Mouse (Mus musculus) cerebellum, adult 18-20 months (tissue): ENCODE data around the gene Synpo2l.

Experiments used
- DNase-seq, 2 experiments: peaks; one replicate each; pipeline ENCODE4 v3.0.0; 2021

Synpo2l gene

DNA sequence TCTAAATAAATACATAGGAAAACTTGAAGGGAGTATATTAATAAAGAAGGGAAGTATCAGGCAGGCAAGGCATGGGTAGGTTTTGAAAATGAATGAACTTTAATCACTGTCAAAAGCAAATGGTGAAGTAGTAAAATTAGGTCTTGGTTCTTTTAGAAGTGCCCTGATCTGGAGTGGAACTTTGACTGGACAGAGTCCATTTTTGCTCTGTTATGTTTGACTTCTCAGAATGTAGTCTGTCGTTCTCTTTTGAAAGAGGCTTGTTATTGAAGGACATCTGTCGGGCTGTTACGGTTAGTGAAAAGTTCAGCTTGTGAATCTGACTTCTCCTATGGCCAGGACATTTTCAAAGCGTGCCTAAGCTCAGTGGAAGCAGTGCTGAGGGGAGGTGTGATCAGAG lies 9.8 kb upstream of the Synpo2l start:
- DNase-seq: no peak

DNA sequence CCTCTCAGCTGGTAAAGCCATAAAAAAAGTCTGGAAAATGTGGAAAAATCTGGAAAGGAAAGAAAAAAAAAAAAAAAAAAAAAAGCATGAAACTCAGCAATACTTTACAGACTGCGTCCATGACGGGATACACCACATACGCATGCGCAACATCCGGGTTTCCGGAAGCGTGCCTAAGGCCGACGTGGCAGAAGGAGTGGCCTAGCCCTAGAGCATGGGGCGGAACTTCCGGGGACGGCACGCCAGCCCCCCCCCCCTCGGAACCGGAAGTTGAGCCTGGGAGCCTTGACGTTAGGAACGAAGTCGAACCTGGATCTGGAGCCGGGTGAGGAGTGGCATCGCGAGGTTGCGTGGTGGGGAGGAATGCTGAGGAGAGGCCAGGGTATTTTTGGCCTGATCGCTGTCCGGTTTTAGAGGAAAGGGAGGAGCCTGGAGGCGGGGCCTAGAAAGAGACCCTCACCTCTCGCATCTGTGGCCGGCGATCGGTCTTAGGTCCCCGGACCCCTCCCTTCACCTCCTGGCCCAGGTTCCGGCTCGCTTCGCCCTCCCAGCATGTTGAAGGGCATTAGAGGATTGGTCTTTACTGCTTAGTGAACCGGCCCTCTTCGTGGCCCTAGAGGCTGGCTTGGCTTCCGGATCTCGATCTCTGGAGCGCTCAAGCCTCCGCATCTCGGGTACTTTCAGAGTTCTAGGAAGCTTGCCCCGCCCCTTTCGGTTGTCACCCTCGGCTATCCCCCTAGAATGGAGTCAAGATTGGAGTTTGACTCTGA lies 6.1 kb upstream of the Synpo2l start, which contains the start of gene Sec24c:
TSS of gene Sec24c (plus strand) at position 245 of the 770 bp plus-strand sequence.
- peak; percentile 98 to 99 for DNase-seq

DNA sequence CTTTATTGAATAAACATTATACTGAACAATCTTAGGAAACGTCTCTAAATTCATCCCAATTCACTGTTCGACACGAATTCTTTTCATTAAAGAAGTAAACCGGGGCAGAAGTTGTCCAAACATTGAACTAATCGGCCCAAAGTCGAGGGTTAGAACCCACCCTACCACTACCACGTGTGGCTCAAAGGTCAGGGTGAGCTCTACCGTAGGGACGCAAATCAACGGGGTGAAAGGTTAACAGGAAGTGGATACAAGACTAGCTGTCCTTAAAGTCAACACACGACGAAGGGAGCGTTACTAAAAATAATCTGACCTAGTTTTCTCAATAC lies 5.5 kb upstream of the Synpo2l start:
- peak in 1 of 2 experiments; percentile 64 for DNase-seq

DNA sequence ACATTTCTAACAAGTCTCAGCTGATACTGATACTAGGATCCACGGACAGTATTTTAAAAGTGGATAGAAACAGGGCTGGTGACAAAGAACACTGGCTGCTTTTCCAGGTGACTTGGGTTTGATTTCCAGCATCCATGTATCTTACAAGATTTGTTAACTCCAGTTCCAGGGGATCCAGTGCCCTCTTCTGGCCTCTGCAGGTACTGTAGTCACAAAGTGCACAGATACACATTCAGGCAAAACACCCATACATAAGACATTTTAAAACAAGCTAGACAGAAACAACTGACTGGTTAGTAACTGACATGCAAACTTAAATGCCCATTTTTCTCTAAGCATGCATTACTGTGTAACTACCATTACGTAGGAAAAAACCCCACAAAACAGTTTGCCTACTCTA lies 4.8 kb upstream of the Synpo2l start:
- peak in 1 of 2 experiments; percentile 41 for DNase-seq

DNA sequence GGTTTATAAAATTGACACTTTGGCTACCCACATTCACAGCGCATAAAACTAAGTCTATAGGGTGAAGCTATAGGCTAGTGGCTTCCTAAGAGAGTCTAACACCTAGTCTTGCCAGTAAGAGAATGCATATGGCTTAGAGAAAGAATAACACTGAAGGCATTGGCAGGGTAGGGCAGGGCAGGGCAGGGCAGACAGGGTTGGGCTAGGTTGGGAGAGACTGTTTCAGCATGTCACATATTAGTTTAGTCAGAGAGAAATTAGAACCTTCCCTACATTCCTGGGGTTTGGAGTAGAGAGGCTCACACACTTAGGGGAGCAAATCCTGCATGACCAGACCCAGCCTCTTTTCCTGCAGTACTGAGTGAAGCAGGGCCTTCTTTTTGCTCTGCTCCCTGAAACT lies 685 bp downstream of the Synpo2l start:
- DNase-seq: no peak

DNA sequence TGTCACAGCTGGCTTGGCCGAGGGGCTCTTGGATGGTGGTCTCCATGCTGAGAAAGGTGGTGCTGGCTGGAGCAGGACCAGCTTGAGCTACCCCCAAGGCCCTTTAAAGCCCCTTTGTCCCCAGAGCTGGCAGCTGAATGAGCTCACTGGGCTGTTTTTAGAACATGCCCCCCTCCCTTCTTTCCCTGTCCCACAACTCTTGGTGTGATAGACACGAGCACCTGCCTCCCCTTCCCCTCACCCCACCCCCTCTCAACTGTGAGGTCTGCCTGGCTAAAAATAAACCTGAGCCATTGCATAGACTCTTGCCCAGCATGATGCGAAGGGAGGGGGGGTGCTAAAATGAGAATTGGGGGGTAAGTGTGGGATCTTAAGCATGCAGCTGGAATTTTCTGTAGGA lies 3.7 kb downstream of the Synpo2l start:
- DNase-seq: no peak

DNA sequence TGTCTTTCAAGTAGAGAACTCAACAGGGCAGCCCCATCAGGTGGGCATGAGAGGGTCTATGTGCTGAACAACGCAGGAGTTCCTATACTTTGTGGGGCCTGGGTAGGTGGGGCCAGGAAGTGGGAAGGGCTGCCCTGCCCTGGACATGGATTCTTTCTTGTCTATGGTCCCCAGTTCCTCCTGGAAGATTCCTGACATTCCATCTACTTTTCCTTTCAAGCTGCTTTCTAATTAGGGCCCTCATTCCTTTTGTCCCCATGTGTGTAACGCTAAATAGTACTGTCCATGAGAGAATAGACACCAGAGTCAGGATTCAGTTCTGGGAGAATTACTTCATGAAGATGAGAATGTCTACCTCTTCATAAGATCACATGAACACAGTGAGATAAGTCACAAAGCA lies 4.6 kb downstream of the Synpo2l start:
- no peak for DNase-seq

DNA sequence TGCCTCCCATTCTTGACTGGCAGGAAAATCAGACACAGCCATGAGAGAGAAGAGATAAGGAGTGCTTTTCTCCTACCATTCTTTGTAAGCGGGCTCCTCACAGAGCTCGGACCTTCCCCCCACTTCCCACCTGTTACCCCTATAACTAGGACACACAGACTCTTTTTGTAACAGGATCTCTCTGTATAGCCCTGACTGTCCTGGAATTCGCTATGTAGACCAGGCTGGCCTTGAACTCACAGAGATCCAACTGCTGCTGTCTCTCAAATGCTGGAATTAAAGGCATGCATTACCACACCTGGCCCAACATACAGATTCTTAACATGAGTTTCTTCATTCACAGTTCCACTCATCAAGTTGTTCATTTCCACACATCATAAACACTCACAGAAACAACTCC lies 5.4 kb downstream of the Synpo2l start:
- DNase-seq: no peak

DNA sequence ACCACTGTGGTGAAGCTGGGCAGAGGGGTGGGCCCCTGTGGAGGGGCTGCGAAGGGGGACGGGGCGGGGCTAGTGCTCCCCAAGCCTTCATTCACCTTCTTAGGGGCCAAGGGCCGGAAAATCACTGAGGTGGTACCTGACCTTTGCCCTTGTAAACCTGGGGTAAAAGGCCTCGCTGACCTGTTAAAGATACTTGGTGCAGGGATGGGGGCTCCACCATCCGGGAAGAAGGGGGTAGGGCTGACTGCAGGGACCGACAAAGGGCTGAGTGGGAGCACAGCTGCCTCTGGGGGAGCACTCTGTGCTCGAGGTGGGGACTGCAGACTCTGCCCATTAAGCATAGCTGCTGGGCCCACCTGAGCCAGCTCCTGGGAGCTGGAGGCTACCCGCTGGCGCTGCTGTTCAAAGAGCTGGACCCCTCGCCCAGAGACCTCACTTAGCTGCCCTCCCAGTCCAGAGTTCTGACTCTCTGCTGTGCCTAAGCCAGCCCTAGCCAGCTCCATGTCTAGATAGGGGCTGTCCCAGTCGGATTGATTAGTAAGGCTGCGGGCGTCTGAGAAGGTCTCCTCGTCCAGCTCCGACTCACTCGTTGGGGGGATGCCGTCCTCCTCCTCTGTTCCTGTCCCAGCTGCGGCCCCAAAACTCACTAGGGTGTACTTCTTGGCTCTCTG lies 6.4 kb downstream of the Synpo2l start:
- peak; percentile 23 to 34 for DNase-seq

DNA sequence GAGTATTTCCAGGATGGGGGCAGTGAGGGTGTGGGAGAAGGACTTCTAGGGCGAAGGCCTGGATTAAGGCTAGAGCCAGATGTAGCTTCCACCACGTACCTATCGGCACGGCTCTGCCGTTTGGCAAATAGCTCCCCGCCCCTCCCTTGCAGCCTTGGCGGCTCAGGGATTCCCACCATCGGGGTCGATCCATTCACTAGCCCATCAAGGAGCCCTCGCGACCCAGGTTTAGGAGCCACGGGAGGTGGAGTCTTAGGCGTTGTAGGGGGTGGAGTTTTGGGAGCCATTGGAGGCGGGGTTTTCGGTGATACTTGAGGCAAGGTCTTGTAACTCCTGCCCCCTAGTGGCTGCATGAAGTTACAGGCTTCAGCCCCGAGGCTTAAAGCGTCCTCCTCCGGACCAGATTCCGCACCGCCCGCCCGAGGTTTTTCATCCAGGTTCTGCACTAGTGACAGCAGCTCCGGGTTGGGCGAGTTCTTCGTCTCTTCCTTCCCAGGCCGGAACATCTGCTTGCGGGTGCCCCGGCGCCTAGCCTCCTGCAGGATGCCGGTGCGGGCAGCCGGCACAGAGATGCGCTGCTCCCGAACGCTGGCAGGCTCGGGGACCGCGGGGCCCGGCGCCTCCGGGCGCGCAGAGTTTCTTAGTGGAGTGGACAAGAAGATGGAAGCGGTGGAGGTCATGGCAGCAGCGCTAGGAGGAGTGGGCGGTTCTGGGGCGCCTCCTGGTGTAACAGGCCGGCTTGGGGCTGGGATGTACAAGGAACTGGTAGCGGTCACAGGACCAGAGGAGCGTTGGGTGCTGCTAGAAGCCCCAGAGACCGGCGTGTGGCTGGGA lies 7.1 kb downstream of the Synpo2l start:
- peak; percentile 95 to 99 for DNase-seq

DNA sequence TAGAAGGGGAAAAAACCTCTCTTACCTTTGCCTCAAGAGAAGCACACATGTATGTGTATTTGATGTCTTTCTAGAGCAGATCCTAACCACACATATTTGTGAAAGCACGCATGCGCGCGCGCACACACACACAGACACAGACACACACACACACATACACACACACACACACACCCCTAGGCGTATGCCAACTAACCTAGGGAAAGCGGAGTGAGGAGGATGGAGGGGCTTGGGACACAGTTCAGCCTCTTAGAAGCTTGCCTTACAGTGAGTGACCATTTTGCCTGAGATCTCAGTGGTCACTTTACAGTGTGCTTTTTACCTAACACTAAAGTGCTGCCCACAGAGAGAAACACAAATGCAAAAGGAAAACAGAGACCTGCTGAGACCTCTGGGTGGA lies 8.5 kb downstream of the Synpo2l start:
- no peak for DNase-seq

DNA sequence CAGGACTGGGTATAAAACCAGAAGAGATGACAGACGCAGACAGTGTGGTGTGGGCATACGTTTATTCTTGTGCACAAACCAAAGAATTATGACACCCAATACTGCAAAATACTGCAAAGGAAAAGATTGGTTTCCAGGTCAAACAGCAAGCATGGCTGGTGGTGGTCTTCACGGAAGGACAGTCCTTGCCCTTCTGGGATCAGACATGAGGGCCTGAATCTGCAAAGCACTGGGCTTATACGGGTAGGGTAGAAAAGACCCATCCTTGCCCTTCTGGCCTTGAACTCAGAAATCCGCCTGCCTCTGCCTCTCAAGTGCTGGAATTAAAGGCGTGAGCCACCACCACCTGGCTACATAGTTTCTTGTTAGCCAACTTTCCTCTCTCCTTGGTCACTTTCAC lies 9.3 kb downstream of the Synpo2l start:
- no peak for DNase-seq

DNA sequence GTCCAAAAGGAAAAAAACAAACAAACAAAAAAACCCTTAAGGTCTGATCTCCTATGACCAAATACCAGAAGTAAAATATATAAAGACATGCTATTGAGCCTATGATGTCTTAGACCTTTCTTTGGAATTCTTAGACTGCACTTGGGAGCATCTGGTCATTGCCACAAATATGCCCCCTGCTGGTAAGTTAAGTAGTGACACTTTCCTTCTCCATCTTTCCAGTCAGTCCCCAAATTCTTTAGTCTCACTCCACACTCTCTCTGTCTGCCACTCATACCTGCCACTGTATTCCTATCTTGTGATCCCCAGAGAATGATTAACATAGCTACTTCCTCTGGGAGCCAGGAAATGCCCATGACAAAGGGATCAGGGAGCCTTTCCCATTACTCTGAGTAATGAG lies 9.8 kb downstream of the Synpo2l start:
- DNase-seq: peak; percentile 41 to 50

DNA sequence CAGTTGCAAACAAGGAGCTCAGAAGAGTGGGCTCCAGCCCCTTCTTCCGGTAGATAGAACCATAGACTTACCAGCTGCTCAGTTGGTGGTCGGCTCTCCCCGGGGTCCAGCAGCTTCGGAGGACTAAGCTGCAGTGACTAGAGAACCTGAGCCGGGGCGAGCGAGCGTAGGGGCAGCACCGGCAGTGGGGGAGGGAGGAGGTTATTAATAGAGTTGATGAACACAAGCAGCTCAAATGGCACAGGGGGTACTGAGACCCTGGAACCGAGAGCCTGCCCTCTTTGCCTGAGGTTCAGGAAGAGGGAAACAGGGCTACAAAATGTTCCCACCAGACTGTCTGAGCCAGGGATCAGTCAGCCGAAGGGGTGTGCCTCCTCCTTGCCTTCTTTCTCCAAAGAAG lies 11.8 kb downstream of the Synpo2l start, which contains the start of gene Myoz1:
TSS of gene Myoz1 (minus strand) at position 180 of the 400 bp plus-strand sequence.
- no peak for DNase-seq

DNA sequence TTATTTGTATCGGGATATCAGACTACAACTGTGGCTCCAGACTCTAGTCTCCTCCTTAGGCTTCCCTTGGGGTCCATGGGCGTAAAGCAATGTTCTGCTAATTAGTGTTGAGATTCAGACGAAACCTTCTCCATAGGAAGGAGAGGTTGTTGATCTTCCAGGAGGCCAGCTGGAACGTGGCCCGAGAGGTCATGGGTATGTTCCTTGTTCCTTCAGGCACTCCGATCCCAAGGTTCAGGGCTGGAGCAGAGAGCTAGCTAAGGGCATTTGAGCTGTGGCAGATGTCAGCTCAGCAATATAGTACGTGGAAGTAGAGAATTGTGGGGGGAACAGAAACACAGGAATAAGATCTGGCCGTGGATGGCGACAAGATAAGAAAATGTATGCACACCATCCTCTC lies 12.4 kb downstream of the Synpo2l start:
- no peak for DNase-seq

DNA sequence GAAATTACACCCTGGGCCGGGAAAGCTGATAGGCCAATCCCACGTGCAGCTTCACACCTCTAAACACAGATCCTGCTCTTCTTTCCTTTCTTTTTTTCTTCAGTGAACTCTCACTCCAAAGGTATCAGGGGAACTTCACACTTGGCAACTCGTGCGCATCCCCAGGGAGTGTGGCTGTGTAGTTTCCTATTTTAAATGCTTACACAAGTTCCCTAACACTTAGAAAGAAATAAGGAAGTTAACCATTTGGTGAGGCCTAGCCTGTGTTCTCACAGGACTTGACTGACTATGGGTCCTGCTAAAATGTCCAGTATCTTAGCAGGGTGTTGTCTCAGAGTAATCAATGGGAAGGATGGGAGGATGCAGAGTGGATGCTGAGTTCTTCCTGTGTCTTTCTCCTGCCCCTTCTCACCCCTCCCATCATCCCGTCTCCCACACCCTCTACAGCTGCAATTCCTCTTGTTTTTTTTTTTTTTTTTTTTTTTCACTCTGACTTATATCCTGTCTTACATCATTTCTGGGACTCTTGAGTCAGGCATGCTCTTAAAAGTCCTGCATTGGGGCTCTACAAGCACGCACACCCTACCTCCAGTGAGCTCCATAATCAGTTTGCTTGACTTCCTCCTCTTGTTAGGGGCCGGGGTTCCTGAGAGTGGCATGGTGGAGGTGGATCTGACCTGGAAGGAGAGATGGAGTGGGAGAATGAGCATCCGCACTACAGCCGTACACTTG lies 13.3 kb downstream of the Synpo2l start:
- DNase-seq: no peak

DNA sequence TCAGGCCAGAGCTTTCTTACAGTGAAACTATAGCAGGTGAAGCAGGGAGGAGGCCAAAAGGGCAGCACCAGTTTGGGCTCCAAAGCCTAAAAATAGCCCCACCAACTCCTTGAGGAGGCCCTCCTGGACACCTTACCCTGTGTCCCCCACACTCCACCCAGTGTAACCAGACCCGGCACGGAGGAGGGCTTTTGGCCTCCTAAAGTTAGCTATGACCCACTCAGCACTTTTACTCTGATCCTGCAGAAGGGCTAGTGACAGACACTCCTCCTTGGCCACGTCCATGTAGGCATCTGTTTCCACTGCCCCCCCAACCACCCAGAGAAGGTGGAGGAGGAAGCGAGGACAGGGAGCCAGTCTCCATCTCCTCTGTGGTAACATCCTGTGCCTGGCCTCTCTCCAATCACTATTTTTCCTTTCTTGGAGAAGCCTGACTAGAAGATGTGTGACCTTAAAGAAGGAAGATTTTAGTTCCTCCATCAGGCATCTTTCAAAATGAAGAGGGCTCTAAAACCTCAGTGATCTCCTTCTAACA lies 16.4 kb downstream of the Synpo2l start:
- no peak for DNase-seq

DNA sequence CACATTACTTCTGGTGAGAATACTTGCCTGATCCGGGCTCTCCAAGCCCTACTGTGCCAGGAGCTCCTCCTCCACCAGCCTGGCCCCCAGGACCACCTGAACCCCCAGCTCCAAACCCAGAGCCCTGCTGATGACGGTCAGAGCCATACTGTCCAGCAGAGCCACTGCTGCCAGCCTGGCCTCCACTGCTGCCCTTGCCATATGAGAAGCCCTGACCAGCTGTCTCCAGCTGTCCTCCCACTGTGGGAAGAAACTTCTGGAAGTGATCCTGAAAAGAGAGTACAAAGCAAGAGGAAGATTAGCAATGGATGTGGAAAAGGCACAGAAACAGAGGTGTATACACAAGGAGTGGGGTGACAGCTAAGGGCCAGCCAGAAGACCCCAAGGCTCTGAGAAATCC lies 17.2 kb downstream of the Synpo2l start:
- DNase-seq: no peak

DNA sequence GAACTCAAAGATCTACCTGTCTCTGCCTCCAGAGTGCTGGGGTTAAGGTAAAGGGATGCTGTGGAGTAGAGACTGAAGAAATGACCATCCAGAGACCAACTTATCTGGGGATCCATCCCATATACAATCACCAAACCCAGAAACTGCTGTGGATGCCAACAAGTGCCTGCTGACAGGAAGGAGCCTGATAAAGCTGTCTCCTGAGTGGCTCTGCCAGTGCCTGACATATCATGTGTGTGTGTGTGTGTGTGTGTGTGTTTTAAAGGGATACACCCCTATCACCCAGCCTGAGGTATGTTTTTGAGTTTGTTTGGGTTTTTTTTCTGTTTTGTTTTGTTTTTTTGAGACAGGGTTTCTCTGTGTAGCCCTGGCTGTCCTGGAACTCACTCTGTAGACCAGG lies 21.8 kb downstream of the Synpo2l start:
- DNase-seq: no peak

DNA sequence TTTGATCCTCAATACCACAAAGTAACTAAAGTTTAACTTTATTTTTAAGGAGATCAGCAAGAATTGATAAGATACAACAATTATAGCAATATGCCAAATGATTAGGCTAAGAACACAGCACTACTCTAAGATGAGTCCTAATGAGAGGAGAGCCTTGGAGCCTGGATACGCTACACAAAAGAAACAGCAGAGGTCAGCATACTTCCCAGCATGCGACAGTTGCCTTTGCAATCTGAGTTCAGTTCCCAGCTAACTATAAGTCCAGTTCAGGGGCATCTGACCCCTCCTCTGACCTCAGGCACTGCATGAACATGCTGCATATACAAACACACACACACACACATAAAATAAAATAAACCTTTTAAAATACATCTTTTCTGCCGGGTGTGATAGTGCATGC lies 22.6 kb downstream of the Synpo2l start:
- DNase-seq: no peak

DNA sequence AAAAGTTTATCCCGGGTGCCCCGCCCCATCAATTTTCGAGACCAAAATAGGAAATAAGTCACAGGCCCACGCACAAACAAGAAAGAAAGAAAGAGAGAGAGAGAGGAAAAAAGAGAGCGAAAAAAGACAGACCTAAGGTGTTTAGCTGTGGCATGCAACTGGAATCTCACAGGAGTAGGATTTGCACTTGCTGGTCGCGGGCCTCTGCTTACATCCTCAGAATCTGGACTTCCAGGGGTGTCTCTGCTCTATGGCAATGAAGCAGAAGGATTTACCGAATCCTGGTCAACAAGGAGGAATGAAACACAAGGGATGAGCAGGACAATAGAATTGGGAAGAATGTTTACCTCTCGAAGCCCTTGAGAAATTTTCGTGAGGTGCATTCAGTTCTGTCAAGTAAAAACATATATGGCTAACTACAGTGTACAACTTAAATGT lies 26.7 kb downstream of the Synpo2l start:
- no peak for DNase-seq

DNA sequence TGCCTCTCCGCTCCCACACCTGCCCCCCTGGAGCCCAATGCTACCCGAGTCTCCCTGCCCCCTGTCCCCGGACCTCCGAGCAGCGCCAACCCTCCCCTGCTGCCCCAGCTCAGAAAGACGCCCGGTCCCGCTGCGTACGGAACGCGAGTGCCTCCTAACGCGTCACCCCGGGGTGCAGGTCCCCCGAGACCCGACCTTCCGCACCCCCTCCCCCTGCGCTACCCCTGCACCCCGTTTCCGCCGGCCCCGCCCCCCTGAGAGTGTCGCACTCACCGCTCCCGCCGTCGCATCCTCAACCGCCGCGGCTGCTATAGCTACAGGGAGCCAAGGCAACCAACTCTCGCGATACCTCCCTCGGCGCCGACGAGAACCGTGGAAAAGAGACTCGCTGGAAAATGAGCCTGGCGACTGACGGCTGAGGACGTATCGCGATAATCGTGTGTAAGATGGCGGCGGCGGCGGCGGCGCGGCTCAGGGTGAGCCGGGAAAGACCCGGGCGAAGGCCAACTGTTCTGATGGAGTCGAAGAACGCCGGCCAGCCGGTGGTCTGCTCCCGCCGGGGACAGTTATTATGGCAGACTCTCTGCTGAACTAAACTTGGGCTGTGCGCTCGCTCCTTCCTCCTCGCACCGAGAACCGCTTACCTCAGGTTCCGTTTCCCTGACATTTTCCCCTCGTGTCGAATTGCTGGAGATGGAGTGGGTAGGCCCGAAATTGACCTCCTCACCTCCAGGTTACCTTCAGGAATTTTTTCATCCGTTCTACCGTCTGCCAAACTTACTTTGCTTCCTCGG lies 27.3 kb downstream of the Synpo2l start, which contains the start of gene Usp54:
TSS of gene Usp54 (minus strand) at position 420 of the 794 bp plus-strand sequence.
- peak; percentile 94 to 97 for DNase-seq
